Mouse (Mus musculus) embryo, embryonic 9.5 days (tissue): ENCODE results near the gene Pld4.

Source experiments
- DNase-seq: peaks from one replicate; pipeline ENCODE4 v3.0.0-alpha.2; 2017; ENCODE audit errors: extremely low spot score

Pld4 gene

GRCm38 (mm10) chr12:112738281-112739022, 22.0 kb upstream of the Pld4 start:
- no peak for DNase-seq

GRCm38 (mm10) chr12:112739023-112739568, 21.4 kb upstream of the Pld4 start:
- no peak for DNase-seq

- DNase-seq: no peak
Measured at GRCm38 (mm10) chr12:112742768-112743167, 17.7 kb upstream of the Pld4 start.

GRCm38 (mm10) chr12:112743168-112743975, 17.1 kb upstream of the Pld4 start:
- peak; percentile 74 for DNase-seq

- no peak for DNase-seq
Measured at GRCm38 (mm10) chr12:112744211-112744610, 16.2 kb upstream of the Pld4 start.

- no peak for DNase-seq
Measured at GRCm38 (mm10) chr12:112744891-112745580, 15.4 kb upstream of the Pld4 start.

- no peak for DNase-seq
Measured at GRCm38 (mm10) chr12:112745716-112746115, 14.7 kb upstream of the Pld4 start.

- no peak for DNase-seq
Measured at GRCm38 (mm10) chr12:112746461-112746807, 14.0 kb upstream of the Pld4 start.

GRCm38 (mm10) chr12:112746808-112747605, 13.4 kb upstream of the Pld4 start:
- DNase-seq: peak; percentile 64

- DNase-seq: no peak
Measured at GRCm38 (mm10) chr12:112747606-112747970, 12.9 kb upstream of the Pld4 start.

- no peak for DNase-seq
Measured at GRCm38 (mm10) chr12:112750976-112751375, 9.5 kb upstream of the Pld4 start.

GRCm38 (mm10) chr12:112752399-112752798, 8.1 kb upstream of the Pld4 start:
- no peak for DNase-seq

- DNase-seq: no peak
Measured at GRCm38 (mm10) chr12:112755900-112756299, 4.6 kb upstream of the Pld4 start.

GRCm38 (mm10) chr12:112757896-112758295, 2.6 kb upstream of the Pld4 start:
- DNase-seq: no peak

GRCm38 (mm10) chr12:112759471-112759870, 984 bp upstream of the Pld4 start:
- no peak for DNase-seq

- DNase-seq: no peak
Measured at GRCm38 (mm10) chr12:112761411-112761810, 956 bp downstream of the Pld4 start.

- no peak for DNase-seq
Measured at GRCm38 (mm10) chr12:112762018-112762417, 1.6 kb downstream of the Pld4 start.

GRCm38 (mm10) chr12:112763176-112763575, 2.7 kb downstream of the Pld4 start:
- no peak for DNase-seq

- DNase-seq: no peak
Measured at GRCm38 (mm10) chr12:112764141-112764540, 3.7 kb downstream of the Pld4 start.

- DNase-seq: no peak
Measured at GRCm38 (mm10) chr12:112764991-112765390, 4.5 kb downstream of the Pld4 start.

GRCm38 (mm10) chr12:112766586-112766985, 6.1 kb downstream of the Pld4 start:
- no peak for DNase-seq
